Mouse (Mus musculus): Measurements from ENCODE around the gene Zfp184. TPM values are rescaled to one million over a fixed set of nuclear protein-coding genes. Genes with fewer than 3 reads are reported as not detected.

Zfp184 gene
- total RNA-seq, 2 experiments from 2014 or later, result 2.6 to 5.2 TPM

DNA sequence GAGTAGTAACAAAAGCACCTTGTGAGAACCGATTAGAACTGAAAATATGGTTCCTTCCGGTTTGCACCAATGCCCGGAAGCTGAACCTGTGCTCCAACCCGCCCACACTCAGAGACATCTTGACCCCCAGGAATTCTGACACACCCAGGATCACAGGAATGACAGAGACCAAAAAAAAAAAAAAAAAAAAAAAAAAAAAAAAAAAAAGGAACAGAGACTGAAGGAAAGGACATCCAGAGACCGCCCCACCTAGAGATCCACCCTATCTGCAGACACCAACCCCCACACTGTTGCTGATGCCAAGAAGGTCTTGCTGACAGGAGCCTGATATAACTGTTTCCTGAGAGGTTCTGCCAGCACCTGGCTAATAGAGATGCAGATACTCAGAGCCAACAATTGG is 47.7 kb downstream of the Zfp184 start:
- no peak for DNase-seq

DNA sequence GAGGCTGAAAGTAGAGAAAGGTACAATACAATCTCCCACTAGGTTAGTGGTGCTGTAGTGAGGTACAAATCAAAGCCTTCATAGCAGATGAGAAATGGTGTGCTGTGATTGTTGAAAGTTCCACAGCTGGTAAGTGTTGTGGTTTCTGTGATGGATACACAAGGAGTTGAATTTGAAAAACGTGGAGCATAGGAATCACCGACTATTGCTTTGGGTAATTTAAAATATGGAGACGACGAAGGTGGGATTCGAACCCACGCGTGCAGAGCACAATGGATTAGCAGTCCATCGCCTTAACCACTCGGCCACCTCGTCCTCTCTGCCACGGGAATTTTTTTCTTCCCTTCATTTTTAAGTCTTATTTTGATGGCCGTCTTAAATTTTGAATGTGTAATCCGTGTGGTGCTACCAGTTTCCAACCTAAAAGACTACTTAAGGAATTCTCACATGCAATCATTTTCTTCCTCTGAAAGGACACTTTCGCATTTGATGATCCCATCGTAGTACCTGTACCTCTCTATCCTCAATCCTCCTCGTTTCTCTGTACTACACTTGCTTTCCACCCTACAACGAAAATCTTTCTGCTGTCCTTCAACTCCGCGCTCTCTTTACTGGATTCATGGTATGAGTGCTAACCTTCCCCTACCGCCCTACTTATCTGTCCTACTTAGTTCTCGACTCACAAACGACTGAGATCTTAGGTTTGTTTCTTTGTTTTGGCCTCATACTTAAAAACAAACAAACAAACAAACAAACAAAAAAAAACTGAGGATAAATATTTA is 49.3 kb downstream of the Zfp184 start:
- peak in 1 of 2 experiments; percentile 41 for DNase-seq

DNA sequence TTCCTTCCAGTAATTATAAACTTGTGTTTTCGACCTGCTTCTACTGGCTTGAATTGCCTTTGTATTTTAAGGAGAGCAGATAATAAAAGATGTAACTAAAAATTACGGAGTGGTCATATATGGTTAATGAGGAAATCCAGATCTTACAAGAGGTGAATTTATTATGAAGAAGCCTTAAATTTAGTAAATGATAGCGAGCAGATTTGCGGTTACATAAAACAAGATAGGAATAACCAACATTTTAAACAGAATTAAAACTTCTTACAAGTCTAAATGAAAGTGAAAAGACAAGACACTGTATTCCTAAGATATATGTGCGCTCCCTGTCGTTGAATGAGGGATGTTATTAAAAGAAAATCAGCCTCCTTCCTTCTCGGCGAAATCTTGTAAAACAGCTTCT is 50.0 kb downstream of the Zfp184 start:
- no peak for DNase-seq

GRCm38 (mm10) chr13:21995331-21995914 is 50.5 kb downstream of the Zfp184 start:
- no peak for DNase-seq

DNA sequence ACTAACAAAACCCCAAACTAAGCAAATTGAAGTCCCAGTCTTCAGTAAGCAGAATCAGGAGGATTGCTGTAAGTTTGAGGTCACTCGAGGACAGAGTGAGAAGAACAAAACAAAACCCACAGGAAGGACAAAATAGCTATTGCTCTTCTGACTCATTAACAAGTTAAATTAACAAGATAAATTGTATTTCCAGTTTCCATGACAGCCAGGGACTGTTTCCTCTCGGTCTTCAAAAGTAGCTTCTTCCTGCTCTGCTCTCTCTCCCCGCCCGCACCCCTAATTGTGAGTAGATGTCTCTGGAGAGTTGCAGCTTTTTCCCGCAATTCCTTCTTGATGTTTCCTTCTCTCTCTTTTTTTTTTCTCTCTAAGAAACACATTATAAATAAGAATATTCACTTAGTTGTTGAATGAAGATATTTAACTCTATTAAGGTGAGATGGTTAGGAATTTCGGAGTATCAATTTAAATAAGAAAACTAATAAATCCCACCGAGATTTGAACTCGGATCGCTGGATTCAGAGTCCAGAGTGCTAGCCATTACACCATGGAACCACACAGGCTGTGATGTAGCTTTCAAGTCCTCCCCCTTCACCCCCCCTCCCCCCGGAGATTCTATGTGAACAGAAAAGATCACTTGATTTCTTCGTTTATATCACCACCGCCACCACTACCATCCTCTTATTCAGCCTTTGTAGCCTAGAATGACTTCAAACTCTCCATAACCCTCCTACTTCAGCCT is 51.4 kb downstream of the Zfp184 start:
- DNase-seq, result no peak

GRCm38 (mm10) chr13:21996840-21997185 is 51.9 kb downstream of the Zfp184 start:
- no peak for DNase-seq

DNA sequence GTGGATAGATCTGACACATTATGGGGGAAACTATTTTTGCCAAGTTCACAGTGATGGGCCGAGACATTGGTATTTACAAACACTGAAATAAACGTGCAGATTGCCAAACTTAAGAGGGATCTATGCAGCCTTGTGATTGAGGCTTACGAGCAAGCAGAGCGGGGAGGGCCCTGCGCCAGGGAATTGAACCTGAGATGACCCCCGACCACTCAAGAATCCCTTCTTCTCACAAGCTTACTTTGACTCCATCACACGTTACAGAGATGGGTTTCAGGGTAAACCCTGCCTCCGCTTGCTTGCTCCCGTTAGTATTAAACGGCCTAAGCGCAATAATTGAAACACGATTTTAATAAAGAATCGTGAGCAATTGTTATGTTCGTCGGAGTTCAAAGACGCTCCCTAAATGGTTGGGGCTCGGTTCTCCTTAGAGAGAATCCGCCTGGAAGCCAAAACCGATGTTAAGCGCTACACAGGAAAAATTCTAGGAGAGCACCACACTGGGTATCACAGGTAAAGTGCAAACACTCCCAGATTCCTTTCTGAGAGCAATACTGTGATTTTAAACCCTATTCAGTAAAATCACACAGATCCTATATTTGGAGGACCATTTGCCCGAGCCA is 52.4 kb downstream of the Zfp184 start:
- DNase-seq, result no peak

DNA sequence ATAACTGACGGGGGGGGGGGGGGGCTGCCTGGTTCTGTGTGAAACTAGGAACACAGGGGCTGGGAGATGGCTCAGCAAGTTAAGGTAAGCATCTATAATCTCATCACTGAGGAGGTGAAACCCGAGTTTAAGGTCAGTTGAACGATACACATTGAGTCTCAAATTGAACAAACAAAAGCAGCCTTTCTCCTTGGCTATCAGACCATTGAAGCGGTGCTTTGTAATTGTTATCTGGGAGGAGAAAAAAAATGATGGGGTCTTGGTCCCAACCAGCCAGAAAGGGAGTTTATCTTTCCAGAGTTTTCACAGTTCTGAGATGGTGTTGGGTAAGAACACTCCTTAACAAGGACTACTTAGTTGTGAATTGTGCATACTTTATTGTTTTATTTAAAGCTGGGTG is 52.9 kb downstream of the Zfp184 start:
- no peak for DNase-seq

- DNase-seq, result no peak
These were observed 53.5 kb downstream of the Zfp184 start for GRCm38 (mm10) chr13:21998412-21998811.

DNA sequence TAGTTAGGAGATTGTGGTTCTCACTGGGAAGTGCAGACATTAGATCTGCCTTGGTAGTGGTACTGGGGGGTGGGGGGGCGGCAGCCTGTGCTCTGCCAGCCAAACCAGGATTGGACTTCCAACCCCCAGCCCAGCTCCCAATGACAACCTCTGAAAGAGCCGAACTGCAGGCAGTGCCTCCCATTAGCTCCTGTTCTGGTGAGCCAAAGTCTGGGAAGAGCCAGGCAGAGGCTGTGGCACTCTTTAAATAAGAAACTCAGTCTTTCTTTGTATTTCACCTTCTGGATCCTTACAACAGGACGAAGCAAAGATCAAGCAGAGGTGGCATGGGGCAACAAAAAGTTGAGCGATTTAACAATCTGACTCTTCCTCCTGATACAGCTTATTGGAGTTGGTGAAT is 54.3 kb downstream of the Zfp184 start:
- no peak for DNase-seq

DNA sequence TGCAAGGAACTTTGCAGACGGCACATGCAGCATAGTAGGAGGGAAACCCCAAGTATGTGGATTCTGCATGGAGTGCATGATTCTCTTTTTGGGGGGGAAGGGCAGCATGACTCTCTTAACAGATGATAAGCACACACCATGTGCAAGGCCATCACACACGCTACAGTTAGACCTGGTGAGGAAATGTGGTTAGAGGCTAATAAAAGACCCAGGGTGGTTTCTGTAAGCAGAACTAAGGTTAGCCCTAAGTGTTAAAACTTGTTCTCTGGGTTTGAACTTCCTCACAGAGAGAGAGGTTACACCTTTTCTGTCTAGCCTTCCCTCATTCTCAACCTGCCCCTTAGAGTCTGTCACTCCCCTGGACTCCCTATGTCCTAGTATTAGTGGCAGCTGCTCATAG is 56.5 kb downstream of the Zfp184 start:
- DNase-seq, result no peak

DNA sequence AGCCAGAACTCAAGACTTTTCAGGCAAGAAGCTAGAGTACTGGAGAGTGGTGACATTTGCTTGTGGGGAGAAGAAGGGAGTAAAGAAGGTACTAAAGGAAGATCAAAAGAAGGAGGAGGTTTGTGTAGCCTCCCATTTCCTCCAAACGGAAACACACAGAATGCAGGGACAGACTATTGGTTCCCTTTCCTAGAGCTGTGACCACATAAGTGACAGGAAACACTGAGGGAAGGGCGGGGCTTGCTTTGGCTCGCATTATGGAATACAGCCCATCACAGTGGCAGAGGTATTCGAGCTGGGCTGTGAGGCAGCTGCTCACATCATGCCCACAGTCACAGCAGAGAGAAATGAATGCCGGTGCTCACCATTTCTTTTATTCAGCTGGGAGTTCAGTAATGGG is 56.9 kb downstream of the Zfp184 start:
- DNase-seq, result no peak

DNA sequence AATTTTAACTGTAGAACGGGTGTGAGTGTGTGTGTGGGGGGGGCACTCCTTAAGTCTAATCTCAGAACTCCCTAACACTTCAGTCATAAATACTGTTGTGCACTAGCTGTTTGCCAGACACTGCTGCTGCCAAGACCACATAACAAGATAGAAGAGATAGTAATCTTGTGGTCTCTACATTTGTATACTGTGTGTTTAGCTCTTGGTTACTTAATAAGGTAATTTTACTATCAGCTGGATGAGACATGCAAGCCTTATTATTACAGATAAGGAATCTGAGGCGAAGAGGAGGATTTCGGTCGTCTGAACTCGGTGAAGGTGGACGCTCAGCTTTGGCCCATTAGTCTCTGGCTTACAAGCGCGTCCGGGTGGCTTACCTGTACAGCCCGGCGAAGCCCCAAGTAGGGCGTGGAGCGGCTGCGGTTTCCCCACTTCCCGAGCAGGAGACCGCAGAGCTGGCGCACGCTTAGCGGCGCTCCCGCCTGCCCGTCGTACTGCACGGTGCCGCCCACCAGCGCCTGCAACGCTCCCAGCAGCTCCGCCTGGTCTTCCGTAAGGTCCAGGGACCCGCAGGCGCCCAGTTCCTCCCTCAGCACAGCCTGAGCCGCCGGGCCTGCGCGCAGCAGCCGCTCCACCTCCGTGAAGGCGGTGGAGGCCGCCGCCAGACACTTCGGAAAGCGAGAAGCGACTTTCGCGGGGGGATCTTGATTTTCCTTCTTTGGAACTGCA is 60.9 kb downstream of the Zfp184 start:
- DNase-seq, result peak in 1 of 2 experiments; percentile 34

GRCm38 (mm10) chr13:22006334-22007120 is 61.6 kb downstream of the Zfp184 start:
- peak in 1 of 2 experiments; percentile 32 for DNase-seq

DNA sequence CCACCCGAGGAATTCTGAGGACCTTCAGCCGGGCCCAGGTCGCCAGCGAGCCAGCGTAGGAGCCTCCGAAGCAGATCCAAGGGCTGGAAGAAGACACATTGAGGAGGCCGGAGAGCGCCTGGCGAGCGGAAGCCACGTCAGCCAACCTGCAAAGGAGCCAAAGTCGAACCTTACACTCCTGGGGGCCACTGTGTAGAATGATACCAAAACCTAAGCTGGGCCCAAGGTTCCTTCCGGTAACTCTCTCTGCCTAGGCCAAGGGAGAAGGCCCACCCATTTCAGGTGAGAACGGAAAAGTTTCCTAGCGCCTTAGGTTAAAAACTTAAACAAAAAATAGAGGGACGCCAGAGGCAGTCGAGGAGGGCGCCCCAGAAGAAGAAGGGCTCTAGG is 62.2 kb downstream of the Zfp184 start:
- no peak for DNase-seq

DNA sequence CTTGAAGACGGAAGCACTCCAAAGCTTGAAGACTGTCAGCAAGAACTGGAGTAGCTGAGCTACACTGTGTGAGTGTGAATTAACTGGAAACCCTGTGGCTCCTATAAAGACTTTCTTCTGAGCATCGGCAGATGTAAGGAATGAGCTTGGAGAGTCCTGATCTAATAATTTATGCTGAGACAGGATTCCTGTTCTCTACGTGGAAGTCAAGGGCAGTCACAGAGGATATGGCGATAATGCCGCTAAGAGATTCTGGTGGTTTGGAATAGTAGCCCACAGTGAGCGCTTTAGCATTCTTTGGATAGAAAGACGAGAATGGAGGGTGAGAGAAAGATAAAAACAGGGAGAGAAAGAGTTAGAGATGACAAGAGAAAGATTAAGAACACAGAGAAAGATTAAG is 63.0 kb downstream of the Zfp184 start:
- DNase-seq, result no peak

DNA sequence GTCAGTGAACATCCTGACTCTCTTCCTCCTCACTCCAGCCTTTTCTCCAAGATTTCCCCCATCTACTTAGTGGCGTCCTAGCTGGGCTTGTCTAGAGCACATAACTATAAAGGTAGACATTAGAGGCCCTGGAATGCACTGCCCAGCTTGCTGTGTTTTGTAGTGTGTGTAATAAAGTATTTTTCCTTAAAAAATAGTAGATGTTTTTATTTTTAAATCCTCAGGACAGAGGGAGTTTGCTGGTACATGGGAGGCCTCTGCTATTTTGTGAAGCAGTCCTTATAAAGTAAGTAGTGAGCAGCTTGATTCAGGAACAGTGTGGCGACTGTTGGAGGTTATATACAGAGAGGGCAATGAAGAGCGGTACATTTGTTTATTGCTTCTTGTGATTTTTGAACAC is 63.8 kb downstream of the Zfp184 start:
- DNase-seq, result no peak

GRCm38 (mm10) chr13:22009642-22010041 is 64.7 kb downstream of the Zfp184 start, which contains the start of gene Prss16:
Gene Prss16 (minus strand): TSS chr13:22009742.
- DNase-seq, result no peak
